Mouse (Mus musculus): Measurements from ENCODE around the gene Akap14.
"Not testable (repeated sequence)": the region's sequence is repeated elsewhere in the genome, so short reads cannot be mapped to it uniquely, and the experiment has no call there.

The Akap14 gene

GRCm38 (mm10) chrX:37168742-37169141 is at the start of gene Akap14:
Gene Akap14, minus strand, starts transcription at chrX:37168842.
- no peak for DNase-seq (ENCODE audit: low read depth, low spot score)

GRCm38 (mm10) chrX:37210941-37211340 is 42.3 kb upstream of the Akap14 start, which contains the start of gene Gm9:
Gene Gm9, minus strand, starts transcription at chrX:37211041.
- DNase-seq (ENCODE audit: low read depth, low spot score) = no peak

- DNase-seq (ENCODE audit: low read depth, low spot score) = no peak
Observed at GRCm38 (mm10) chrX:37198676-37199075, 30.0 kb upstream of the Akap14 start.

GRCm38 (mm10) chrX:37191744-37192379 is 23.2 kb upstream of the Akap14 start:
- no peak for DNase-seq (ENCODE audit: low read depth, low spot score)

GRCm38 (mm10) chrX:37191105-37191743 is 22.6 kb upstream of the Akap14 start, which contains the start of the genes Ndufa1 and Rnf113a1:
Gene Ndufa1, minus strand, starts transcription at chrX:37191163.
Gene Rnf113a1, plus strand, starts transcription at chrX:37191245.
- DNase-seq (ENCODE audit: low read depth, low spot score) = peak; percentile 57

GRCm38 (mm10) chrX:37190755-37191104 is 22.1 kb upstream of the Akap14 start:
- DNase-seq (ENCODE audit: low read depth, low spot score) = no peak

- DNase-seq (ENCODE audit: low read depth, low spot score) = not testable (repeated sequence)
Observed at GRCm38 (mm10) chrX:37184401-37184800, 15.8 kb upstream of the Akap14 start.

GRCm38 (mm10) chrX:37167085-37167484 is 1.6 kb downstream of the Akap14 start:
- DNase-seq (ENCODE audit: low read depth, low spot score) = peak; percentile 44

GRCm38 (mm10) chrX:37163115-37163514 is 5.5 kb downstream of the Akap14 start:
- DNase-seq (ENCODE audit: low read depth, low spot score) = no peak

GRCm38 (mm10) chrX:37161169-37161568 is 7.5 kb downstream of the Akap14 start:
- no peak for DNase-seq (ENCODE audit: low read depth, low spot score)

GRCm38 (mm10) chrX:37157839-37158238 is 10.8 kb downstream of the Akap14 start:
- DNase-seq (ENCODE audit: low read depth, low spot score) = no peak

- peak; percentile 12 for DNase-seq (ENCODE audit: low read depth, low spot score)
Observed at GRCm38 (mm10) chrX:37144954-37145353, 23.7 kb downstream of the Akap14 start.

GRCm38 (mm10) chrX:37144498-37144897 is 24.1 kb downstream of the Akap14 start:
- DNase-seq (ENCODE audit: low read depth, low spot score) = not testable (repeated sequence)

- DNase-seq (ENCODE audit: low read depth, low spot score) = no peak
Observed at GRCm38 (mm10) chrX:37141732-37142131, 26.9 kb downstream of the Akap14 start.

- DNase-seq (ENCODE audit: low read depth, low spot score) = peak; percentile 88
Observed at GRCm38 (mm10) chrX:37126671-37127358, 41.8 kb downstream of the Akap14 start, which contains the start of gene Nkap. Gene Nkap, plus strand, starts transcription at chrX:37126795.

- no peak for DNase-seq (ENCODE audit: low read depth, low spot score)
Observed at GRCm38 (mm10) chrX:37125511-37125910, 43.1 kb downstream of the Akap14 start.

- no peak for DNase-seq (ENCODE audit: low read depth, low spot score)
Observed at GRCm38 (mm10) chrX:37120212-37120611, 48.4 kb downstream of the Akap14 start.

- DNase-seq (ENCODE audit: low read depth, low spot score) = no peak
Observed at GRCm38 (mm10) chrX:37119585-37119984, 49.1 kb downstream of the Akap14 start.

- DNase-seq (ENCODE audit: low read depth, low spot score) = no peak
Observed at GRCm38 (mm10) chrX:37117085-37117484, 51.6 kb downstream of the Akap14 start.

- no peak for DNase-seq (ENCODE audit: low read depth, low spot score)
Observed at GRCm38 (mm10) chrX:37110881-37111193, 57.8 kb downstream of the Akap14 start.

- DNase-seq (ENCODE audit: low read depth, low spot score) = peak; percentile 95
Observed at GRCm38 (mm10) chrX:37110193-37110880, 58.3 kb downstream of the Akap14 start, which contains the start of gene Upf3b. Gene Upf3b, minus strand, starts transcription at chrX:37110322.

All from forelimb bud, embryonic 11.5 days (tissue).